Mouse (Mus musculus) myocyte (in vitro differentiated cells): ENCODE measurements at regions not wholly inside any gene's neighbourhood (a gene's known extent, or its start where the extent isn't known, plus 50 kb on each side); places are given as distances from the start of the nearest gene placed in this dataset.

Source experiments
- MAX ChIP-seq: IDR thresholded peaks from one replicate; pipeline ENCODE4 v1.6.1; 2011; ENCODE audit warnings: low read depth, mild to moderate bottlenecking, control low read depth
- MYOD1 ChIP-seq, 3 experiments: IDR thresholded peaks; one replicate each; pipeline ENCODE4 v1.6.1; 2011; ENCODE audit warnings: control low read depth in 2 of 3, low read depth in 2 of 3, mild to moderate bottlenecking in 2 of 3, moderate library complexity in 1 of 3; ENCODE audit not compliant: insufficient read length in 2 of 3, control insufficient read depth in 1 of 3
- MYOG ChIP-seq, 3 experiments: IDR thresholded peaks; one replicate each; pipeline ENCODE4 v1.6.1; 2011; ENCODE audit warnings: control low read depth in 2 of 3, low read depth in 2 of 3, mild to moderate bottlenecking in 2 of 3; ENCODE audit not compliant: insufficient read length in 2 of 3, control insufficient read depth in 1 of 3, insufficient read depth in 1 of 3
- POLR2A ChIP-seq: IDR thresholded peaks from one replicate; pipeline ENCODE4 v1.6.1; 2011; ENCODE audit warnings: low read depth, mild to moderate bottlenecking, control low read depth, moderate library complexity; ENCODE audit not compliant: insufficient read length
- POLR2AphosphoS2 ChIP-seq: IDR thresholded peaks from one replicate; pipeline ENCODE4 v1.6.1; 2011; ENCODE audit warnings: low read depth, control low read depth; ENCODE audit not compliant: insufficient read length

GRCm38 (mm10) chr17:45306506-45306905 lies 127.0 kb downstream of the Cdc5l start:
- TF ChIP-seq MYOD1 (IDR thresholded peaks at IDR 0.05; ENCODE audit: control insufficient read depth in 1 of 3, insufficient read length in 2 of 3, low read depth in 2 of 3) (no peak), POLR2A (no peak), POLR2AphosphoS2 (no peak), MYOG (IDR thresholded peaks at IDR 0.05; ENCODE audit: control insufficient read depth in 1 of 3, insufficient read depth in 1 of 3, insufficient read length in 2 of 3, low read depth in 2 of 3) (no peak), MAX (no peak)
